Mouse (Mus musculus) testis, adult 2 months (tissue): ENCODE results near the gene Dexi.

Source experiments
- CTCF ChIP-seq: fragments of 200-500 bp; IDR thresholded peaks from 2 replicates; pipeline ENCODE4 v1.5.1; 2012; ENCODE audit warnings: low read depth, mild to moderate bottlenecking, inconsistent platforms, low read length, moderate library complexity; ENCODE audit not compliant: control insufficient read depth, insufficient read depth, insufficient replicate concordance
- POLR2A ChIP-seq: fragments of 200-500 bp; IDR thresholded peaks from 2 replicates; pipeline ENCODE4 v1.6.1; 2012; ENCODE audit warnings: low read depth, mild to moderate bottlenecking, inconsistent platforms, low read length, moderate library complexity; ENCODE audit not compliant: control insufficient read depth

DNA sequence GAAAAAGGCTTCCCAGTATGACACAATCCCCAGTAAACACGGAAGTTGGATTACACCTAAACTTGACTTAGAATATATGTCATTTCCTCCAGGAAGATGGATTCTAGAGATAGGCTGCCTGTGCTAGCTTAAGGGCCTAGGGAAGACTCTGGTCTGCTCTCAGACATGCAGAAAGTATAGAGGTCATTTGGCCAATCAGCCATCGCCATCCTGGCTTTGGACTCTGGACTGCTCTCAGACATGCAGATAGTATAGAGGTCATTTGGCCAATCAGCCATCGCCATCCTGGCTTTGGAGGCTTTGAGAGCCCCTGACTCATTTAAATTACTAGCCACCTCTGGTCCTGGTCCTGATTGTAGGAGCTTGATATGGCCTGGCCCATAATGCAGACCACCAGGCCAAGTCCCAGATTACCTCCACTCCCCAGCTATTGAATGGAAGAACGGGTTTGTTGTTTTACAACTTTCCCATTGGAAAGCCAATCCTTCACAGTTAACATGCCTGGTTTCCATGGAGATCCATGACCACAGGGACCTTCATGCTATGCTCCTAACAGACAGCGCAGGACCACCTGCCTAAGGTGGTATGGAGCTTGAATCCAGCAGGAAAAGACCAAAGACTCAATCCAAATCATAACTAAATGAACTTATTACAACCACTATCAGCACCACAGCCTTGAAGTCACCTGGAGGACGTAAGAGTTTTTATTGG lies 88.8 kb downstream of the Dexi start:
- TF ChIP-seq POLR2A = no peak
- TF ChIP-seq CTCF = no peak
